Mouse (Mus musculus): ENCODE results near the gene Tnrc6b. TPM values are rescaled to one million over a fixed set of nuclear protein-coding genes. Genes with fewer than 3 reads are reported as not detected.
A peak's percentile ranks its signal among the peaks of the same experiment; 100 is the strongest.
"Not testable (repeated sequence)": the region's sequence is repeated elsewhere in the genome, so short reads cannot be mapped to it uniquely, and the experiment has no call there.

Tnrc6b gene
- polyA plus RNA-seq, 1 experiment from 2014 or later = 40.1 TPM

- Histone ChIP-seq H3K27ac (no peak overlapping the region), H3K4me1 (no peaks in the 10 kb centered on the region), H3K27me3 (ENCODE audit: low read depth, poor library complexity, severe bottlenecking) (no peaks in the 10 kb centered on the region), H3K36me3 (peaks cover 99% of the 10 kb centered on the region), H3K4me3 (no peak overlapping the region), H3K9me3 (replicated peaks) (no peaks in the 10 kb centered on the region)
- 93% methylated on average over 6 of the region's 6 CpGs for WGBS
- DNase-seq (ENCODE audit: low spot score) = no peak
These were observed 190.8 kb downstream of the Tnrc6b start for GRCm38 (mm10) chr15:80901806-80902513.

GRCm38 (mm10) chr15:80904776-80905175 is 193.7 kb downstream of the Tnrc6b start:
- not testable (repeated sequence) for H3K4me3 ChIP-seq; H3K27ac ChIP-seq; H3K4me1 ChIP-seq; DNase-seq (ENCODE audit: low spot score); H3K9me3 ChIP-seq (replicated peaks); H3K27me3 ChIP-seq (ENCODE audit: low read depth, poor library complexity, severe bottlenecking)
- WGBS = 96% methylated on average over 6 of the region's 6 CpGs
- peaks cover 89% of the 10 kb centered on the region for H3K36me3 ChIP-seq

GRCm38 (mm10) chr15:80910183-80910582 is 199.1 kb downstream of the Tnrc6b start:
- H3K27me3 ChIP-seq (ENCODE audit: low read depth, poor library complexity, severe bottlenecking) = no peaks in the 10 kb centered on the region
- H3K36me3 ChIP-seq = peaks cover 87% of the 10 kb centered on the region
- 92% methylated on average over 3 of the region's 3 CpGs for WGBS
- no peak overlapping the region for H3K27ac ChIP-seq
- no peak for DNase-seq (ENCODE audit: low spot score)
- H3K9me3 ChIP-seq (replicated peaks) = no peaks in the 10 kb centered on the region
- H3K4me1 ChIP-seq = no peaks in the 10 kb centered on the region
- H3K4me3 ChIP-seq = no peak overlapping the region

GRCm38 (mm10) chr15:80910790-80911531 is 199.8 kb downstream of the Tnrc6b start:
- WGBS = 88% methylated on average over 4 of the region's 4 CpGs
- Histone ChIP-seq H3K36me3 (peaks cover 87% of the 10 kb centered on the region), H3K4me1 (no peaks in the 10 kb centered on the region), H3K27ac (no peak overlapping the region), H3K9me3 (replicated peaks) (no peaks in the 10 kb centered on the region), H3K4me3 (no peak overlapping the region), H3K27me3 (ENCODE audit: low read depth, poor library complexity, severe bottlenecking) (no peaks in the 10 kb centered on the region)
- no peak for DNase-seq (ENCODE audit: low spot score)

GRCm38 (mm10) chr15:80912175-80912574 is 201.1 kb downstream of the Tnrc6b start:
- Histone ChIP-seq H3K36me3 (peaks cover 87% of the 10 kb centered on the region), H3K4me3 (no peak overlapping the region), H3K27me3 (ENCODE audit: low read depth, poor library complexity, severe bottlenecking) (no peaks in the 10 kb centered on the region), H3K4me1 (no peaks in the 10 kb centered on the region), H3K27ac (no peak overlapping the region), H3K9me3 (replicated peaks) (no peaks in the 10 kb centered on the region)
- WGBS = 91% methylated on average over 3 of the region's 3 CpGs
- no peak for DNase-seq (ENCODE audit: low spot score)

GRCm38 (mm10) chr15:80913803-80914202 is 202.7 kb downstream of the Tnrc6b start:
- H3K4me3 ChIP-seq = no peak overlapping the region
- H3K27me3 ChIP-seq (ENCODE audit: low read depth, poor library complexity, severe bottlenecking) = no peaks in the 10 kb centered on the region
- DNase-seq (ENCODE audit: low spot score) = no peak
- H3K4me1 ChIP-seq = no peaks in the 10 kb centered on the region
- peaks cover 94% of the 10 kb centered on the region for H3K36me3 ChIP-seq
- H3K27ac ChIP-seq = no peak overlapping the region
- no peaks in the 10 kb centered on the region for H3K9me3 ChIP-seq (replicated peaks)
- WGBS = 93% methylated on average over 1 of the region's 1 CpGs

- 90% methylated on average over 2 of the region's 2 CpGs for WGBS
- Histone ChIP-seq H3K27ac (no peak overlapping the region), H3K4me3 (no peak overlapping the region), H3K27me3 (ENCODE audit: low read depth, poor library complexity, severe bottlenecking) (no peaks in the 10 kb centered on the region), H3K4me1 (no peaks in the 10 kb centered on the region), H3K36me3 (peaks cover 98% of the 10 kb centered on the region), H3K9me3 (replicated peaks) (no peaks in the 10 kb centered on the region)
- DNase-seq (ENCODE audit: low spot score) = no peak
These were observed 204.7 kb downstream of the Tnrc6b start for GRCm38 (mm10) chr15:80915850-80916249.

GRCm38 (mm10) chr15:80916621-80917020 is 205.5 kb downstream of the Tnrc6b start:
- H3K4me3 ChIP-seq = no peak overlapping the region
- no peak for DNase-seq (ENCODE audit: low spot score)
- no peaks in the 10 kb centered on the region for H3K9me3 ChIP-seq (replicated peaks)
- H3K27me3 ChIP-seq (ENCODE audit: low read depth, poor library complexity, severe bottlenecking) = no peaks in the 10 kb centered on the region
- H3K4me1 ChIP-seq = no peaks in the 10 kb centered on the region
- no peak overlapping the region for H3K27ac ChIP-seq
- WGBS = 97% methylated on average over 7 of the region's 7 CpGs
- peaks cover 98% of the 10 kb centered on the region for H3K36me3 ChIP-seq

GRCm38 (mm10) chr15:80920346-80920745 is 209.2 kb downstream of the Tnrc6b start:
- Histone ChIP-seq H3K4me3 (no peak overlapping the region), H3K27me3 (ENCODE audit: low read depth, poor library complexity, severe bottlenecking) (no peaks in the 10 kb centered on the region), H3K36me3 (peaks cover 96% of the 10 kb centered on the region), H3K9me3 (replicated peaks) (no peaks in the 10 kb centered on the region), H3K27ac (no peak overlapping the region), H3K4me1 (no peaks in the 10 kb centered on the region)
- DNase-seq (ENCODE audit: low spot score) = no peak
- 97% methylated on average over 3 of the region's 3 CpGs for WGBS

GRCm38 (mm10) chr15:80921781-80922180 is 210.7 kb downstream of the Tnrc6b start:
- no peak for DNase-seq (ENCODE audit: low spot score)
- WGBS = 91% methylated on average over 4 of the region's 4 CpGs

GRCm38 (mm10) chr15:80924211-80924610 is 213.1 kb downstream of the Tnrc6b start:
- H3K36me3 ChIP-seq = peaks cover 93% of the 10 kb centered on the region
- H3K27me3 ChIP-seq (ENCODE audit: low read depth, poor library complexity, severe bottlenecking) = no peaks in the 10 kb centered on the region
- 93% methylated on average over 2 of the region's 2 CpGs for WGBS
- no peaks in the 10 kb centered on the region for H3K9me3 ChIP-seq (replicated peaks)
- no peak overlapping the region for H3K27ac ChIP-seq
- H3K4me3 ChIP-seq = no peak overlapping the region
- no peak for DNase-seq (ENCODE audit: low spot score)
- H3K4me1 ChIP-seq = peaks cover 6% of the 10 kb centered on the region

More at GRCm38 (mm10) chr15:80921781-80922180, 210.7 kb downstream of the Tnrc6b start:
- Histone ChIP-seq H3K4me3 (no peak overlapping the region), H3K4me1 (no peaks in the 10 kb centered on the region), H3K9me3 (replicated peaks) (no peaks in the 10 kb centered on the region), H3K27me3 (ENCODE audit: low read depth, poor library complexity, severe bottlenecking) (no peaks in the 10 kb centered on the region), H3K27ac (no peak overlapping the region), H3K36me3 (peaks cover 96% of the 10 kb centered on the region)

GRCm38 (mm10) chr15:80928811-80929355 is 217.8 kb downstream of the Tnrc6b start:
- 86% methylated on average over 20 of the region's 20 CpGs for WGBS
- Histone ChIP-seq H3K27ac (0 out of 2 replicates have a peak overlapping the region, but pooled peaks have one; percentile 42), H3K27me3 (ENCODE audit: low read depth, poor library complexity, severe bottlenecking) (no peaks in the 10 kb centered on the region), H3K9me3 (replicated peaks) (no peaks in the 10 kb centered on the region), H3K36me3 (peaks cover 77% of the 10 kb centered on the region), H3K4me3 (no peak overlapping the region), H3K4me1 (peaks cover 17% of the 10 kb centered on the region)
- DNase-seq (ENCODE audit: low spot score) = no peak

- H3K4me3 ChIP-seq = 0 out of 2 replicates have a peak overlapping the region, but pooled peaks have one; percentile 15
- H3K9me3 ChIP-seq (replicated peaks) = no peaks in the 10 kb centered on the region
- 15% methylated on average over 14 of the region's 16 CpGs for WGBS
These were observed 219.0 kb downstream of the Tnrc6b start for GRCm38 (mm10) chr15:80930048-80930571.

More at GRCm38 (mm10) chr15:80930048-80930571, 219.0 kb downstream of the Tnrc6b start:
- DNase-seq (ENCODE audit: low spot score) = peak; percentile 83
- Histone ChIP-seq H3K4me1 (peaks cover 17% of the 10 kb centered on the region), H3K27ac (peak overlapping the region; percentile 73), H3K36me3 (peaks cover 72% of the 10 kb centered on the region), H3K27me3 (ENCODE audit: low read depth, poor library complexity, severe bottlenecking) (no peaks in the 10 kb centered on the region)

Data from limb, embryonic 10.5 days (tissue).